Mouse (Mus musculus) forebrain, embryonic 10.5 days (tissue): ENCODE results near the gene Mdh1b. TPM values are rescaled to one million over a fixed set of nuclear protein-coding genes. Genes with fewer than 3 reads are reported as not detected.
A peak's percentile ranks its signal among the peaks of the same experiment; 100 is the strongest.

Source experiments
- DNase-seq: peaks from one replicate; pipeline ENCODE4 v3.0.0-alpha.2; 2017; ENCODE audit warnings: low spot score; ENCODE audit errors: extremely low spot score
- H3K27ac ChIP-seq: fragments of 300-500 bp; sonication (generic); 2 replicates; pipeline ENCODE4 v1.5.1; 2016; ENCODE audit warnings: mild to moderate bottlenecking
- H3K27me3 ChIP-seq: fragments of 300-500 bp; sonication (generic); 2 replicates; pipeline ENCODE4 v1.6.1; 2016; ENCODE audit warnings: mild to moderate bottlenecking; ENCODE audit not compliant: poor library complexity, severe bottlenecking
- H3K36me3 ChIP-seq: fragments of 300-500 bp; sonication (generic); replicated peaks from 2 replicates; pipeline ENCODE4 v1.6.1; 2016; ENCODE audit warnings: mild to moderate bottlenecking, moderate library complexity
- H3K4me1 ChIP-seq: fragments of 300-500 bp; sonication (generic); 2 replicates; pipeline ENCODE4 v1.6.1; 2016
- H3K4me3 ChIP-seq: fragments of 300-500 bp; sonication (generic); 2 replicates; pipeline ENCODE4 v1.5.1; 2016; ENCODE audit warnings: mild to moderate bottlenecking, moderate library complexity
- H3K9me3 ChIP-seq: fragments of 300-500 bp; sonication (generic); 2 replicates; pipeline ENCODE4 v1.6.1; 2016; ENCODE audit warnings: mild to moderate bottlenecking, moderate library complexity
- WGBS: fragments of 180-500 bp; shearing (Covaris S2); methylation state at CpG from one replicate; pipeline ENCODE4 v1.1.7; 2016; 5-methylcytosine and 5-hydroxymethylcytosine counted together
- polyA plus RNA-seq: library from polyadenylated mRNA; unstranded; fragments of >200 nt; fragmentation: Nextera tagmentation; extraction: Ambion mirVana; gene quantifications from 2 replicates; pipeline ENCODE4 v1.2.1, GENCODE M21; 2016

The Mdh1b gene
- polyA plus RNA-seq, 1 experiment from 2014 or later: 0.16 TPM

GRCm38 (mm10) chr1:63708876-63709275 is 21.2 kb downstream of the Mdh1b start:
- no peaks in the 10 kb centered on the region for H3K4me1 ChIP-seq
- DNase-seq: no peak
- H3K4me3 ChIP-seq: no peak overlapping the region
- WGBS: 67% methylated on average over 3 of the region's 3 CpGs
- no peaks in the 10 kb centered on the region for H3K36me3 ChIP-seq
- H3K27me3 ChIP-seq: no peaks in the 10 kb centered on the region
- H3K9me3 ChIP-seq: no peaks in the 10 kb centered on the region
- no peak overlapping the region for H3K27ac ChIP-seq

DNA sequence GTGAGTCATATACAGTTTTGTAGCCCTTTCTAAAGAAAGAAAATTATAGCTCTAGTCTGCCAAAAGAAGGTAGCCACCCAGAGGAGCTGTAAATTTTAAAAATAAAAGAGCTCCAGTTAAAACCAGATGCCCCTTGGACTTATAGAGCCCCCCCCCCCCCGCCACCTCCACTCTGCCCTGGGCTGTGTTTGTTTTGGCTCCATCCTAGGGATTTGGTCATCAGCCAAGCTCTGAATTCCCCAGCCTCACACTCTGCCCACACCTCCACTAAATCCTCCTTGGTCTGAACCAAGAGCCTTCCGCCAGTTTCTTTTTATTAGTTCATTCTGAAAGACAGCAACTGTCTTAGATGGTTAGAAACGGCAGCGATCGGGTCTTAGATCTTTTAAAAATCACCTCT is 24.4 kb downstream of the Mdh1b start:
- H3K4me3 ChIP-seq: no peak overlapping the region
- H3K27ac ChIP-seq: no peak overlapping the region
- no peaks in the 10 kb centered on the region for H3K9me3 ChIP-seq
- no peaks in the 10 kb centered on the region for H3K27me3 ChIP-seq
- DNase-seq: no peak
- H3K4me1 ChIP-seq: peaks cover 9% of the 10 kb centered on the region
- WGBS: 92% methylated on average over 5 of the region's 5 CpGs
- H3K36me3 ChIP-seq: no peaks in the 10 kb centered on the region

- no peaks in the 10 kb centered on the region for H3K36me3 ChIP-seq
- WGBS: 78% methylated on average over 3 of the region's 3 CpGs
- peaks cover 14% of the 10 kb centered on the region for H3K4me1 ChIP-seq
Measured at GRCm38 (mm10) chr1:63696861-63697260, 33.3 kb downstream of the Mdh1b start.

DNA sequence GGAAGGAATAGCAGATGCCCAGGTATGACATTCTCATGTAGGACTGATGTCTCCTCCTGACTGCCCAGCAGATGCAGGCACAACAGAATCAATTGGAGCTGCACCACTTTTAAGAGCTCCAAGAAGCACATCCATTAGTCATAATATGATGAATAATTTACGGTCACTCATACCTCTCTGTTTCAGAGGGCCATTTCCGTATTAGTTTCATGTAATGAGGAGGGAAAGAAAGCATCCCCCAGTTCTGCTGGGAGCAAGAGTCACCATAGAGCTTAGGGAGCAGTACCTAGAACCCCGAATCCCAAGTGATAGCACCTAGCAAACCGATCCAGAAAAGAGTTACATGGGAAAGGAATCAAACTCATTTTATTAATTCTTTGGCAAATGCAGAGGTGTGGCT is 43.3 kb downstream of the Mdh1b start, which contains the start of gene Dytn:
Dytn (minus strand) TSS at position 101 of the 400 bp plus-strand sequence.
- no peak for DNase-seq
- Histone ChIP-seq H3K36me3 (no peaks in the 10 kb centered on the region), H3K27me3 (no peaks in the 10 kb centered on the region), H3K4me1 (no peaks in the 10 kb centered on the region), H3K27ac (no peak within 1 kb of the TSS), H3K4me3 (no peak within 1 kb of the TSS), H3K9me3 (no peaks in the 10 kb centered on the region)
- WGBS: 91% methylated on average over 4 of the region's 4 CpGs

More at GRCm38 (mm10) chr1:63696861-63697260, 33.3 kb downstream of the Mdh1b start:
- H3K27ac ChIP-seq: no peak overlapping the region
- no peaks in the 10 kb centered on the region for H3K9me3 ChIP-seq
- no peaks in the 10 kb centered on the region for H3K27me3 ChIP-seq
- H3K4me3 ChIP-seq: no peak overlapping the region
- DNase-seq: no peak

GRCm38 (mm10) chr1:63675975-63676374 is 54.1 kb downstream of the Mdh1b start:
- Histone ChIP-seq H3K4me1 (no peaks in the 10 kb centered on the region), H3K27me3 (no peaks in the 10 kb centered on the region), H3K9me3 (no peaks in the 10 kb centered on the region), H3K4me3 (no peak overlapping the region), H3K36me3 (no peaks in the 10 kb centered on the region), H3K27ac (no peak overlapping the region)
- DNase-seq: no peak
- WGBS: 90% methylated on average over 3 of the region's 3 CpGs

- WGBS: 5% methylated on average over 3 of the region's 3 CpGs
- Histone ChIP-seq H3K4me3 (no peak overlapping the region; the same call in 1 of the 2 replicates), H3K27me3 (peaks cover 17% of the 10 kb centered on the region), H3K9me3 (no peaks in the 10 kb centered on the region), H3K27ac (no peak overlapping the region), H3K4me1 (peaks cover 17% of the 10 kb centered on the region), H3K36me3 (no peaks in the 10 kb centered on the region)
- DNase-seq: no peak
Measured at GRCm38 (mm10) chr1:63668852-63669160, 61.3 kb downstream of the Mdh1b start.

- Histone ChIP-seq H3K27ac (no peak overlapping the region), H3K36me3 (no peaks in the 10 kb centered on the region), H3K4me1 (peaks cover 17% of the 10 kb centered on the region), H3K9me3 (no peaks in the 10 kb centered on the region), H3K27me3 (peaks cover 17% of the 10 kb centered on the region), H3K4me3 (no peak overlapping the region; the same call in 1 of the 2 replicates)
- 23% methylated on average over 13 of the region's 13 CpGs for WGBS
- DNase-seq: no peak
Measured at GRCm38 (mm10) chr1:63667949-63668851, 61.9 kb downstream of the Mdh1b start.

DNA sequence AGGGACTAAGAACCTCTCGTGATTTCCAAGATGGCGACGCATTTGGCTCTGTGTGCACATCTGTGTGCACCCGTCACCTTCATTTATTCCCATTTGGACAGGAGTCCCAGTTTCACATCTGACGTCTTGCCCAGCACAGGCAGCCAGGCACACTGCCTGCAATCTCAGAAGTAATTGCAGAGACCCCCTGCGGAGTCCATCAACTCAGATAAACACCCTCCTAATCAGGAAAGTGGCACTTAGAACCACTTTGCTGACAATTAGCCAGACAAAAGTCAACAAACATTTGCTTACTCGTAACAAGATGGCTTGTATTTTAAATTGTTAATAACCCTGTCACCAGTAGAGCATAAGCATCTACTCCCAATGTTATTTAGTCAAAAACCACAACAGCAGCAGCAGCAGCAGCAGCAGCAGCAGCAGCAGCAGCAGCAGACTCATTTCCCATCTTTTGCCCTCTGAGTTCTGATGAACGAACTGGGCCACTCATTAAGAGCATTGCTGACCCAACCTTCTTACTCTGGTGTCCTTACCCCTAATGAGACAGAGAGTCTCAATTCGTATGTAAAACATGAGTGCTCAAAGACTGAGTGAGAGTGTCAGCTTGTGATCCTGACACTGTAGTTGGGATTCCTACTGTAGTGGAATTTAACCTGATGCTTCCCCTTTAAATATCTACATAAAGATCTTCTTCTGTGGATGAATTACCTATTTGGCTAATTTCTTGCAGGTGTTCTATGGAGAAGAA is 62.7 kb downstream of the Mdh1b start:
- Histone ChIP-seq H3K36me3 (no peaks in the 10 kb centered on the region), H3K27me3 (peaks cover 17% of the 10 kb centered on the region), H3K27ac (no peak overlapping the region), H3K4me1 (peaks cover 17% of the 10 kb centered on the region), H3K4me3 (no peak overlapping the region), H3K9me3 (no peaks in the 10 kb centered on the region)
- 53% methylated on average over 9 of the region's 9 CpGs for WGBS
- DNase-seq: no peak

GRCm38 (mm10) chr1:63666089-63666488 is 64.0 kb downstream of the Mdh1b start:
- Histone ChIP-seq H3K4me1 (peaks cover 17% of the 10 kb centered on the region), H3K36me3 (no peaks in the 10 kb centered on the region), H3K27me3 (peaks cover 17% of the 10 kb centered on the region), H3K27ac (no peak overlapping the region), H3K4me3 (no peak overlapping the region), H3K9me3 (no peaks in the 10 kb centered on the region)
- WGBS: 89% methylated on average over 2 of the region's 2 CpGs
- DNase-seq: no peak

- no peaks in the 10 kb centered on the region for H3K4me1 ChIP-seq
- no peak overlapping the region for H3K27ac ChIP-seq
- H3K9me3 ChIP-seq: no peaks in the 10 kb centered on the region
- 0 out of 2 replicates have a peak, but pooled peaks cover 3% of the 10 kb centered on the region for H3K27me3 ChIP-seq
- peak; percentile 58 for DNase-seq
- H3K36me3 ChIP-seq: no peaks in the 10 kb centered on the region
- no peak overlapping the region for H3K4me3 ChIP-seq
- WGBS: 4% methylated on average over 7 of the region's 7 CpGs
Measured at GRCm38 (mm10) chr1:63659591-63659990, 70.5 kb downstream of the Mdh1b start.

- no peak overlapping the region for H3K4me3 ChIP-seq
Measured at GRCm38 (mm10) chr1:63658016-63658415, 72.1 kb downstream of the Mdh1b start.

More at GRCm38 (mm10) chr1:63658016-63658415, 72.1 kb downstream of the Mdh1b start:
- Histone ChIP-seq H3K9me3 (no peaks in the 10 kb centered on the region), H3K4me1 (no peaks in the 10 kb centered on the region), H3K27ac (no peak overlapping the region), H3K27me3 (0 out of 2 replicates have a peak, but pooled peaks cover 3% of the 10 kb centered on the region), H3K36me3 (no peaks in the 10 kb centered on the region)
- 18% methylated on average over 6 of the region's 6 CpGs for WGBS
- peak; percentile 52 for DNase-seq
